Mouse (Mus musculus) neural tube, embryonic 12.5 days (tissue): ENCODE measurements around the gene Egfem1. TPM values are rescaled to one million over a fixed set of nuclear protein-coding genes. Genes with fewer than 3 reads are reported as not detected.

Experiments
- ATAC-seq: fragments of 200-750 bp; cut with Nextera tagmentation; 2 replicates; pipeline ENCODE4 v1.8.0; 2017; ENCODE audit warnings: low read depth, mild to moderate bottlenecking, moderate TSS enrichment, moderate library complexity; ENCODE audit not compliant: low FRiP score
- H3K27ac ChIP-seq: fragments of 300-500 bp; sonication (generic); 2 replicates; pipeline ENCODE4 v1.5.1; 2016
- H3K27me3 ChIP-seq: fragments of 300-500 bp; sonication (generic); replicated peaks from 2 replicates; pipeline ENCODE4 v1.6.1; 2016; ENCODE audit warnings: mild to moderate bottlenecking
- H3K36me3 ChIP-seq: fragments of 300-500 bp; sonication (generic); 2 replicates; pipeline ENCODE4 v1.6.1; 2016; ENCODE audit warnings: mild to moderate bottlenecking
- H3K4me1 ChIP-seq: fragments of 300-500 bp; sonication (generic); 2 replicates; pipeline ENCODE4 v1.6.1; 2016
- H3K4me2 ChIP-seq: fragments of 300-500 bp; sonication (generic); replicated peaks from 2 replicates; pipeline ENCODE4 v1.6.1; 2016; ENCODE audit warnings: mild to moderate bottlenecking
- H3K4me3 ChIP-seq: fragments of 300-500 bp; sonication (generic); 2 replicates; pipeline ENCODE4 v1.5.1; 2016
- H3K9ac ChIP-seq: fragments of 300-500 bp; sonication (generic); 2 replicates; pipeline ENCODE4 v1.6.1; 2016; ENCODE audit warnings: mild to moderate bottlenecking
- H3K9me3 ChIP-seq: fragments of 300-500 bp; sonication (generic); 2 replicates; pipeline ENCODE4 v1.6.1; 2016; ENCODE audit warnings: mild to moderate bottlenecking
- whole genome bisulfite sequencing: fragments of 180-500 bp; shearing (Covaris S2); methylation state at CpG from one replicate; pipeline ENCODE4 v1.1.7; 2016; 5-methylcytosine and 5-hydroxymethylcytosine counted together
- polyA plus RNA-seq: library from polyadenylated mRNA; unstranded; fragments of >200 nt; fragmentation: Nextera tagmentation; extraction: Ambion mirVana; gene quantifications from 2 replicates; pipeline ENCODE4 v1.2.1, GENCODE M21; 2016

Gene Egfem1
- polyA plus RNA-seq, 1 experiment from 2014 or later: 4.9 TPM

- H3K4me3 ChIP-seq: no peak overlapping the region
- WGBS: 91% methylated on average over 2 of the region's 2 CpGs
- H3K27me3 ChIP-seq: no peaks in the 10 kb centered on the region
- no peak overlapping the region for H3K27ac ChIP-seq
- H3K4me1 ChIP-seq: no peaks in the 10 kb centered on the region
- H3K36me3 ChIP-seq: no peaks in the 10 kb centered on the region
- ATAC-seq: no peak
- no peaks in the 10 kb centered on the region for H3K9me3 ChIP-seq
- no peak overlapping the region for H3K4me2 ChIP-seq
- H3K9ac ChIP-seq: no peak overlapping the region
Measured at GRCm38 (mm10) chr3:29222414-29222813, 140.6 kb downstream of the Egfem1 start.

DNA sequence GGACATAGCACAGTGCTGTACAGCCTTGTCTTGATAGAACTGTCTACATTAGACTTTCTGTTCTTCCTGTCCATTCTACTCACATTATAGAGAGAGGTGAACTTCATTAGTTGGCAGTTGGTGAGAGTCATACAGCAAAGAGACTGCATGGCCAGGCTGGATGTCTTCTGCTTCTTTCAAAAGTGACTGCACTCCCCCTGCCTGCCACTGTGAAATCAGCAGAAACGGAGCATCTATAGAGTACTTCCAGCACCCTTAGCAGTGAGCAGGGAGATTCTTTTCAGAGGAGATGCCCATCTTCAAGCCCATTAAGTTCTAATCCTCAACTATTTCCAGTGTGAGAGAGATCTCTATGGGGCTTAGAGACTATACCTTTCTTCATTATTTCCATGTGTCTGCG lies 147.9 kb downstream of the Egfem1 start:
- H3K9ac ChIP-seq: no peak overlapping the region
- H3K9me3 ChIP-seq: no peaks in the 10 kb centered on the region
- H3K27me3 ChIP-seq: no peaks in the 10 kb centered on the region
- H3K4me1 ChIP-seq: no peaks in the 10 kb centered on the region
- no peak overlapping the region for H3K4me2 ChIP-seq
- no peak for ATAC-seq
- no peaks in the 10 kb centered on the region for H3K36me3 ChIP-seq
- H3K27ac ChIP-seq: no peak overlapping the region
- H3K4me3 ChIP-seq: no peak overlapping the region
- WGBS: 62% methylated on average over 2 of the region's 2 CpGs

- H3K9ac ChIP-seq: no peak overlapping the region
- H3K4me3 ChIP-seq: no peak overlapping the region
- 44% methylated on average over 4 of the region's 4 CpGs for WGBS
- H3K27me3 ChIP-seq: no peaks in the 10 kb centered on the region
- H3K9me3 ChIP-seq: no peaks in the 10 kb centered on the region
- ATAC-seq: peak; percentile 70
- H3K36me3 ChIP-seq: no peaks in the 10 kb centered on the region
- H3K4me2 ChIP-seq: no peak overlapping the region
- H3K4me1 ChIP-seq: no peaks in the 10 kb centered on the region
- no peak overlapping the region for H3K27ac ChIP-seq
Measured at GRCm38 (mm10) chr3:29235477-29235876, 153.7 kb downstream of the Egfem1 start.

GRCm38 (mm10) chr3:29236517-29236916 lies 154.7 kb downstream of the Egfem1 start:
- H3K9me3 ChIP-seq: no peaks in the 10 kb centered on the region
- WGBS: 75% methylated on average over 5 of the region's 5 CpGs
- no peak overlapping the region for H3K9ac ChIP-seq
- no peak overlapping the region for H3K4me3 ChIP-seq
- H3K27me3 ChIP-seq: no peaks in the 10 kb centered on the region
- H3K36me3 ChIP-seq: no peaks in the 10 kb centered on the region
- no peak overlapping the region for H3K27ac ChIP-seq
- H3K4me2 ChIP-seq: no peak overlapping the region
- no peaks in the 10 kb centered on the region for H3K4me1 ChIP-seq
- ATAC-seq: peak; percentile 45; the same call in 1 of the 2 replicates

GRCm38 (mm10) chr3:29243600-29243999 lies 161.8 kb downstream of the Egfem1 start:
- H3K4me2 ChIP-seq: no peak overlapping the region
- H3K4me1 ChIP-seq: no peaks in the 10 kb centered on the region
- H3K9ac ChIP-seq: no peak overlapping the region
- no peak for ATAC-seq
- WGBS: 62% methylated on average over 3 of the region's 3 CpGs
- no peak overlapping the region for H3K27ac ChIP-seq
- no peaks in the 10 kb centered on the region for H3K27me3 ChIP-seq
- no peak overlapping the region for H3K4me3 ChIP-seq
- no peaks in the 10 kb centered on the region for H3K36me3 ChIP-seq
- no peaks in the 10 kb centered on the region for H3K9me3 ChIP-seq

- Histone ChIP-seq H3K4me2 (no peak overlapping the region), H3K27ac (no peak overlapping the region), H3K9ac (no peak overlapping the region), H3K9me3 (no peaks in the 10 kb centered on the region), H3K4me3 (no peak overlapping the region), H3K36me3 (no peaks in the 10 kb centered on the region), H3K4me1 (peaks cover 8% of the 10 kb centered on the region; the same call in 1 of the 2 replicates), H3K27me3 (no peaks in the 10 kb centered on the region)
- WGBS: 45% methylated on average over 4 of the region's 4 CpGs
- ATAC-seq: peak; percentile 68
Measured at GRCm38 (mm10) chr3:29291633-29292032, 209.8 kb downstream of the Egfem1 start.

DNA sequence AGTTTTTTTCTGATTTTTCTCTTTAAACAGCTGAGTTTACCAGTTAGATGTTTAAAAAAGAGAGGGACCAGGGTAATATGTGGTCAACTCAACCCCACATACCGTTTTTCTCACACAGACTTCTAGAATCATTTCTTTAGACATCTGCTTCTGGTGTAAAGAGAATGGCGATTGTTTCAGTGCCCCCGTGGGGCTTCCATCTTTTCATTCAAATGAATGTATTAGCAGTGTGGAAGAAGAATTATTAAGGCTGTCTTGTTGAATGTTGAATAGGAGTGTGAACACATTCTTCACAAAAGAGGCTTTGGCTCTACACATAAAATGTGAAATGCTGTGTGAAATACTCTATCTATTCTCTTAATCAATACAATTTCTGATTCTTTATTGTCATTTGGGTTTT lies 210.4 kb downstream of the Egfem1 start:
- Histone ChIP-seq H3K27ac (no peak overlapping the region), H3K27me3 (no peaks in the 10 kb centered on the region), H3K36me3 (no peaks in the 10 kb centered on the region), H3K4me2 (no peak overlapping the region), H3K4me1 (peaks cover 8% of the 10 kb centered on the region; the same call in 1 of the 2 replicates), H3K9ac (no peak overlapping the region), H3K4me3 (no peak overlapping the region), H3K9me3 (no peaks in the 10 kb centered on the region)
- 18% methylated on average over 3 of the region's 3 CpGs for WGBS
- ATAC-seq: 0 out of 2 replicates have a peak, but pooled peaks have one; percentile 29

GRCm38 (mm10) chr3:29293230-29293629 lies 211.4 kb downstream of the Egfem1 start:
- ATAC-seq: no peak
- no peaks in the 10 kb centered on the region for H3K9me3 ChIP-seq
- H3K27ac ChIP-seq: no peak overlapping the region
- no peak overlapping the region for H3K4me3 ChIP-seq
- WGBS: 30% methylated on average over 4 of the region's 4 CpGs
- no peak overlapping the region for H3K9ac ChIP-seq
- H3K4me1 ChIP-seq: peaks cover 8% of the 10 kb centered on the region; the same call in 1 of the 2 replicates
- no peaks in the 10 kb centered on the region for H3K36me3 ChIP-seq
- no peak overlapping the region for H3K4me2 ChIP-seq
- no peaks in the 10 kb centered on the region for H3K27me3 ChIP-seq

GRCm38 (mm10) chr3:29342223-29342791 lies 260.5 kb downstream of the Egfem1 start:
- no peak overlapping the region for H3K27ac ChIP-seq
- H3K9me3 ChIP-seq: no peaks in the 10 kb centered on the region
- H3K27me3 ChIP-seq: no peaks in the 10 kb centered on the region
- 75% methylated on average over 3 of the region's 3 CpGs for WGBS
- no peak for ATAC-seq
- no peaks in the 10 kb centered on the region for H3K4me1 ChIP-seq
- no peak overlapping the region for H3K4me3 ChIP-seq
- H3K9ac ChIP-seq: no peak overlapping the region
- no peaks in the 10 kb centered on the region for H3K36me3 ChIP-seq
- no peak overlapping the region for H3K4me2 ChIP-seq

GRCm38 (mm10) chr3:29345805-29346204 lies 264.0 kb downstream of the Egfem1 start:
- 89% methylated on average over 3 of the region's 3 CpGs for WGBS
- no peaks in the 10 kb centered on the region for H3K27me3 ChIP-seq

GRCm38 (mm10) chr3:29366907-29367306 lies 285.1 kb downstream of the Egfem1 start:
- no peaks in the 10 kb centered on the region for H3K9me3 ChIP-seq
- H3K9ac ChIP-seq: no peak overlapping the region
- H3K36me3 ChIP-seq: no peaks in the 10 kb centered on the region
- H3K27ac ChIP-seq: no peak overlapping the region
- H3K4me3 ChIP-seq: no peak overlapping the region
- WGBS: 55% methylated on average over 8 of the region's 8 CpGs
- no peak for ATAC-seq
- no peaks in the 10 kb centered on the region for H3K27me3 ChIP-seq
- H3K4me2 ChIP-seq: no peak overlapping the region
- H3K4me1 ChIP-seq: no peaks in the 10 kb centered on the region

More at GRCm38 (mm10) chr3:29345805-29346204, 264.0 kb downstream of the Egfem1 start:
- ATAC-seq: no peak
- Histone ChIP-seq H3K9me3 (no peaks in the 10 kb centered on the region), H3K36me3 (no peaks in the 10 kb centered on the region), H3K4me2 (no peak overlapping the region), H3K9ac (no peak overlapping the region), H3K27ac (no peak overlapping the region), H3K4me1 (no peaks in the 10 kb centered on the region), H3K4me3 (no peak overlapping the region)

DNA sequence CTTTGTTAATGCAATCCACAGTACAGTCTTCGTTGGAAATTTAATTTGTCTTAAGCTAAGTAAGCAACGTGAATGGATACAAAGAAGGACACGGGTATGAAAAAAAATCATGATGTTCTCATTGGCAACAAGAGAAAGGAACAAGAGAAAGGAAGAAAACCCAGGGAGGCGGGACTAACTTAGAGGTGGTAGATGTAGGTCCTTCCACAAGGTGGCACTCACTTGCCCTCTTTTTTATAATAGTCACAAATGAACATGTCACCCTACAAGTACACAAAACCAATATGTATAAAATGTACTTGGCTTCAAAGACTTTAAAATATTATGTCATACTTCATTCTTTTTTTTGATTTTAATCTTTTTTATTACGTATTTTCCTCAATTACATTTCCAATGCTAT lies 288.7 kb downstream of the Egfem1 start:
- Histone ChIP-seq H3K9me3 (no peaks in the 10 kb centered on the region), H3K9ac (no peak overlapping the region), H3K4me2 (no peak overlapping the region), H3K27ac (no peak overlapping the region), H3K4me3 (no peak overlapping the region), H3K4me1 (no peaks in the 10 kb centered on the region), H3K27me3 (no peaks in the 10 kb centered on the region), H3K36me3 (no peaks in the 10 kb centered on the region)
- 74% methylated on average over 5 of the region's 5 CpGs for WGBS
- ATAC-seq: no peak

DNA sequence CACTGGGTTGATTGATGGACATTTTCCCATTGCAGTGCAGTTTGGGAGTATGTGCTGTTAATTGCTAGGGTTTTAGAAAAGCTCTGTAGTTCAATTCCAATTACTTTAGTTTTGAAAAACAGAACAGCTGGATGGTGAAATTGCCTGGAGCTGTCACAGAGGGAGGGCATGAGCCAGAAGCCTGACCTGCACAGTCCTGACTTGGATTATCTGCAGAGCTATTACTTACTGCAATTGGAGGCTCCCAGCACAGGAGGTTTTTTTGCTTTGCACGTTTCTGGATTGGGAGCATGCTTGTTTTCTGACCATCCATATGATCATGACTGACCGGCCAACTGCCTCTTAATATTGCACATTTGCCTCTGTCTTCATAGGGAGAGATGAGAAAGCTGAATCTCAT lies 299.4 kb downstream of the Egfem1 start:
- Histone ChIP-seq H3K9ac (no peak overlapping the region), H3K4me1 (no peaks in the 10 kb centered on the region), H3K27ac (no peak overlapping the region), H3K9me3 (no peaks in the 10 kb centered on the region), H3K4me2 (no peak overlapping the region), H3K27me3 (no peaks in the 10 kb centered on the region), H3K36me3 (no peaks in the 10 kb centered on the region), H3K4me3 (no peak overlapping the region)
- WGBS: 74% methylated on average over 2 of the region's 2 CpGs
- ATAC-seq: no peak
